Mouse (Mus musculus) embryo, embryonic 11.5 days (tissue): ENCODE results near the gene Scamp1.
A peak's percentile ranks its signal among the peaks of the same experiment; 100 is the strongest.

Experiments
- DNase-seq: peaks from one replicate; pipeline ENCODE4 v3.0.0-alpha.2; 2012; ENCODE audit warnings: low read depth, low spot score

The Scamp1 gene

DNA sequence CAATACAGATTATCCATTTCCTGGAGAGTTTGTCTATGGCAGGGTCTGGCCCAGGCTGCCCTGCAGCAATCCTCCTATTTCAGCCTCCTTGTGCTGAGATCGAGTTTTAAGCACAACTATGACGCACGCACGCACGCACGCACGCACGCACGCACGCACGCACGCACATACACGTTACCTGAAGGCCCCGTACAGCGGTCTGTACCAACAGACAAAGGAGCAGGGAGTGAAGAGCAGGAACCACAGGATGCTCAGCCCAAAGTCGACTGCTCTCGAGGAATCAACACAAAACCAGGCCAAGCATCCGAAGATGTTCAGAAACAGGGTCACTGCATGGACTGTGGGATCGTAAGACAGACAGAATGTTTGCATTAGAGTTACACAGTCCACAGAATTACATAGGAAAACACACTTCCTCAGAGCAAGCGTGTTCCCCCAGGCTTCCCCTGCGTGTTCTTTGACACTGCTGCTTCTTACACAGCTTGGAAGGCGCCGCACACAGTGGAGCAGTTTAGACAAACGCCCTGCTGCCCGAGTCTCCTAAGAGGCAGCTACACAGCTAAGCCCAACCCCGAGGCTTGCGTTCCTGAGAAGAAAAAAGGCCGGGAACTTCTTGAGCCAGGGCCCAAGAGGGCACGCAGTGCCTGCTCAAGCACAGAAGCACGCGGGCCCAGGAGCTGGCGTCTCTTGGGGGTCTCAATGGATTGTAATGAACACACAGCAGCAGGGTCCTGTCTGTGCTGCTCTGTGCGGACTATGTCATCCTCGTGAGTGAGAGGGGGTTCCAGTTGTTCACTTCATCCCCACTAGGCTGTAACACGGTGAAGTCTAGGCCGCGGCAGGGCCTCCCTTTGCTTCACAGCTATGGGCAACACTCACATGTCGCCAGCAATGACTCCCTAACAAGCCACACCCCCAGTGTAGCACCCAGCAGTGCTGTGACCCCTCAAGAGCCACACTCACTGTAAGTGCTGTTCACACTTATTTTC lies 60.6 kb downstream of the Scamp1 start:
- DNase-seq: no peak

DNA sequence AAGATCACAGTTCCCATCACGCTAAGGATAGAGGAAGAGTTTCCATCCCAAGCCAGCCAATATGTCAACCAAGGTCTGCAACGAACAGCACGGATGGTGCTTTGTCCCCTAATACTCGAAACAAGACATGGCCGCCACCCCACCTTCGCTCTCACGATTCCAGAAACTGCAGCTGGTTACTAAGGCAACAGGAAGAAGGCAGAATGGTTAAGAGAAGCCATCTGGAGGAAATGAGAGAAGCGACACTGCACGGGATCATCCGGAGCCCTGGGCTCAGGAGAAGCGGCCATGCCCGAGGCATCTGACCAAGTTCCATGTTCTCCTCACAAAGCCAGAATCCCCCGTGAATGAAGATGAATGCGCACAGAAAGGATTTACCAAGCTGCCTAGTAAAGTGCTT lies 62.0 kb downstream of the Scamp1 start:
- DNase-seq: no peak

DNA sequence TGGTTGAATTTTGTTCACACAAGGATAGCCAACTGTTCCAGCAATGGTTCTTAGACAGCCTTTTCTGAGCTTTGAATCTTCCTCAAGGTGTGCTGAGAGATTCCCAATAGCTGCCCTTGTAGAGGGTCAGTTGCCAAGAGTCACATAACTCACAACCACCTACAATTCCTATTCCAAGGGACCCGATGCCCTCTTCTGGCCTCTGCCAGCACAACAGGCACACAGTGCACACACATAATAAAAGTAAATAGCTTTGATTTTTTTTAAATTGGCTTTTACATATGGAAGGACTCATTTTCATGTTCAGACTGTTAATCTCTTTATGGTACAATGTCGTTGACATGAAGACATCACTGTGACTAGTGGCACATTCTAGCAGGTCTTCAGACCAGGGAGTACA lies 72.9 kb downstream of the Scamp1 start:
- DNase-seq: no peak

DNA sequence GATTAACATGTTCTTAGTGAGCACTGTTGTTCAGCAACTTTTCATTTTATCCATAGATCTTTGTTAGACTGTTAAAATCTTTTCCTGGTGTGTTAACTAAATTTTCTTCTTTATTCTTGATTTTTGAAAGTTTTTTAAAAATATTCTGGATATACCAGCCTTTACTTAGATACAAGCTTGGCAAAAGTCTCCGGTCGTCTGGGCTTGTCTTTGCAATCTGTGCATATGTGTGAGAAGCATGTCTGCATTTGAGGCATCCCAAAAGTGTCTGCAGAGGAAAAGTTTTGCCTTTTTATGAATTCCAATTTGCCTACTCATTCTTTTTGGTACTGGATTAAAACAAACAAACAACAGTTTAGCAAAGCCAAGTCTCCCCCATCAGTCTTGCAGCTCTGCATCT lies 73.5 kb downstream of the Scamp1 start:
- DNase-seq: no peak

DNA sequence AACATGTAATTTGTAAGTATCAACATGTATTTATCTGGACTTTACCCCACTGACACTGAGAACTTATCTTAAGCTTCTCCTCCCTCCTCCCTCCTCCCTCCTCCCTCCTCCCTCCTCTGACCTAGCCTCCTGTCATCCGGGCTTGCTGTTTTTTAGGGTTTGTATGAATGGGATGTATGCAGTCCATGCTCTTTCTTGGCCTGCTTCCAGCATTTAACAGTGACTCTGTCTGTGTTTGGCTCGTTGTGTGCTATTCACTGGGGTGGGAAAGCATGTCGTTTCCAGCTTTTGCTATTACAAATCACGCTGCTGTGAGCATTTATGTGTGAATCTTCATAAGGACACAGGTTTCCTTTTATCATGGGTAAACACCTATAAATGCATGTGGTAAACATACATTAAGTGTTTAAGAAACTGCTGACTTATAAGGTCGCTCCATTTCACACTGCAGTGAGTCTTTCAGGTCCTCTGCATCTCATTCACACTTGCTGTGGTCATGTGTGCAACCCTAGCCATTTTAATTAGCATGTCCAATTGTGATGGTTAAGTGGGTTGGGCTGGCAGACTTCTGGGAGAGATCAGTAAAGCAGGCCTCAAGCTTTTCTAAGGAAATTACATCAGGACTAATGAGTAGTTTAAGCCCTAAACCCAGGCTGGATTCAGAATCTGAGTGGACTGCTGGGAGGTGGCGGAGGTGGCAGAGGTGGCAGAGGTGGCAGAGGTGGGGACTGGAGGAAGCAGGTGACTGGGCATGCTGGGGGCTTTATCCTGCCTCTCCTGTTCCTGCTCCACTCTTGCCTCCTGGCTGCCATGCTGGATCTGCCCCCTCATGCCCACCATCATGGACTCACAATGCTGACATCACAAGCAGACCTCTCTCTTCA lies 74.2 kb downstream of the Scamp1 start:
- no peak for DNase-seq

DNA sequence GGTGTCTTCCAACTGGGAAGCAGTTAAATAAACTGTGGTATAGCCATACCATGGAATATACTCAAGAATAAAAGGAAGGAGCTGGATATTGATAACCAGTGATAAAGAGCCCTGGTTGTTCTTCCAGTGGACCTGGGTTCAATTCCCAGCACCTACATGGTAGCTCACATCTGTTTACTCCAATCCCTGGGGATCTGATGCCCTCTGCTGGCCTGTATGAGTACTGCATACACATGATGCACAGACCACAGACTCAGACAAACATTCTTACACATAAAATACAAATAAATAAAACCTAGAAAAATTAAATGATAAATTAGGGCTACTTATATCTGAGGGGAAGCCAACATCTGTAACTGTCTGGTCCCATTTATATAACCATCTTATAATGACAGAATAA lies 76.8 kb downstream of the Scamp1 start:
- DNase-seq: no peak

DNA sequence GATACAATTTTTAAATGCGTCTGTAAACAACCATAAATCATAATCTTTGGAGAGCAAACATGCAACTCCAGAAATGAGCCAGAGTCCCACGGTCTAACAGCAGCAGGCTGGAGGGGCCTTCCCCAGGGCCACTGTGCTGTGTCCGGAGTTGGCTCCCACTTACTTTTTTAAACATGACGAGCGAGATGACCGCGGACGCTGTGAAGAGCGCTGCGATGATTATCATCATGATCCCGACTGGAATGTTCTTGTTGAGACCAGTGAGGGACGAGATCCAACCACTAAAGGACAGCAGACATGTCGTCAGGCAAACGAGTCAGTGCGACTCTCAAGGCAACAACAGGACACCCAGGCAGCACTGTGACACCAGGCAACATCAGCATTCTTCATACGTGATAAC lies 77.7 kb downstream of the Scamp1 start:
- no peak for DNase-seq

DNA sequence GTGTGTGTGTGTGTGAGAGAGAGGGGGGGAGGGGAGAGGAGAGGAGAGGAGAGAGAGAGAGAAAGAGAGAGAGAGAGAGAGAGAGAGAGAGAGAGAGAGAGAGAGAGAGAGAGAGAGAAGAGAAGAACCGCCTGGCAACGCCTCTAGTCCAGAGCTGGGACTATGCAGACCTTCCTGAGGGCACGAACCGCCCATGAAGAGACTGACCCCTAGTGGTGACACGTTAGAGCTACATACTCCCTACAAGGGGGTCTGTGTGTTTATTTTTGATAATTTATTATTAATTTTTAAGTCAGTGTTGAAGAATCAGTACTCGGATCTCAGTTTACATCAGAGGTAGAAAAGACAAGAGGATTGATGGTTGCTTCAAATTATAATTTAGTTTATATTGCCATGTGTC lies 80.4 kb downstream of the Scamp1 start:
- peak; percentile 44 for DNase-seq

DNA sequence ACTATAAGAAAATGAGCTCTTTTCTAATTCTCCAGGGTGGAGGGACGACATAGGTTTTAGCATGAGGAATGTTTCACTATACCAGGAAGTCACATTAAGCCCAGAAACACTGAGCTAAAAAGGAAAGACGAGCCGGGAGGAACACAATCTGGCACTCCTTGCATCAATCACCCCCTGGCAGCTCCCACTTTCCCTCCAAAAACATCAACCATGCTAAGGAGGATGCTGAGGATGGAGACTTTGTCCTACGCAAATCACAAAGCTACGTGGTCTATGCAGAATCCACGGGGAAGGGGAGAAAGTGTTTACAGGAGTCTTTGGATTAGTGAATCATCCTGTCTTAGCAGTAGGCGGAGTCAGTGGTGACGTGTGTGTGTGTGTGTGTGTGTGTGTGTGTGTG lies 85.8 kb downstream of the Scamp1 start:
- DNase-seq: no peak

DNA sequence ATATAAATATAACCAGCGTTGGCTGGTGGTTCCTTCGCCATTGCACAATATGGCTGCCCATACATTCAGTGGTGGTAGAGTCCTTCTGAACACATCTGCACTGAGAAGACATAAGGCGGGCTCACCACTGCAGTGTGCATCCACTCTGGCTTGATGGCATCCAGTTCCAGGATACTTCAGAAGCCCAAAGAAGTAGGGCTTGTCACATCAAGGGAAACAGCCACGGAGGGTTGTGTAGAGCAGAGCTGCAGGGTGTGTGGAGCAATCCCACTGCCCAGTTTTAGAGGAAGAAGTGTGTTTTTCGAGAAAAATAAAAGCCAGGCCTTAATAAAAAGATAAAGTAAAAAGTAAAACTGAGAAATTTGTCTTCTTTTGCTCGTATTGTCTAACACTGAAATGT lies 87.0 kb downstream of the Scamp1 start:
- no peak for DNase-seq

DNA sequence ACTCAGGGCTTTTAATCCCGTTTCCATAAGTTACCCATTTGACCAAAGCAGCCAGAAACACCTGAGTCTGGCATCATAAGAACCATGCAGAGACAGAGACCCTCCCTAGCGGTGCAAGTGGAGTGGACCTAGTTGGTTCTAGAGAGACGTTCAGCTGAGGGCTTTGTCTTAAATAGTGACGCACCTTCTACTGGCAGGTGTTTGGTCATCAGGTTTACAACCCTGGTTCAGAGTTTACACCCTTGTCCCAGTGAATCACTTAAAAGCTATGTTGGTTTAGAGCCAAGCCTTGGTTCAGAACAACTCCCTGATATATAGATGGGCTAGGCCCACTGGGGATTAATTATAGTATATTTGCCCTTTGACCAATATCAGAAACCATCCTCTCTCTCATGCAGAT lies 92.4 kb downstream of the Scamp1 start:
- DNase-seq: no peak

DNA sequence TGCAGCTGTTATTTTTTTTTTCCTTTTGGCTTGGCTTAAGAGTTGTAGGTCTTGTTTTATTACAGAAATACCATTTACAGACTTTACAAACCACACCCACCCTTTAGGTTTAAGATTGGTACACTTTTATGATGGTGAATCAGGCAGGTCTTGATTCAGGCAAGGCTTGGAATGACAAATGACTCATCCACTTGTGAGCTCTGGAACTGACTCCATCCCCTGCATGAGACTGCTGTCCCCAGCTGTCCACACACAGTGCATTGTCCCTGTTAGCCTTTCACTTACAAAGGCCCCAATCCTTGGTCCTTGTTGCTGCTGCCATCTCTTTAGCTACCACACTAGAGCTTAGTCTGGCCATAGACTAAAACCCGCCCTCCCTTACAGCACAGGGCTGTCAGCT lies 95.3 kb downstream of the Scamp1 start:
- DNase-seq: no peak

DNA sequence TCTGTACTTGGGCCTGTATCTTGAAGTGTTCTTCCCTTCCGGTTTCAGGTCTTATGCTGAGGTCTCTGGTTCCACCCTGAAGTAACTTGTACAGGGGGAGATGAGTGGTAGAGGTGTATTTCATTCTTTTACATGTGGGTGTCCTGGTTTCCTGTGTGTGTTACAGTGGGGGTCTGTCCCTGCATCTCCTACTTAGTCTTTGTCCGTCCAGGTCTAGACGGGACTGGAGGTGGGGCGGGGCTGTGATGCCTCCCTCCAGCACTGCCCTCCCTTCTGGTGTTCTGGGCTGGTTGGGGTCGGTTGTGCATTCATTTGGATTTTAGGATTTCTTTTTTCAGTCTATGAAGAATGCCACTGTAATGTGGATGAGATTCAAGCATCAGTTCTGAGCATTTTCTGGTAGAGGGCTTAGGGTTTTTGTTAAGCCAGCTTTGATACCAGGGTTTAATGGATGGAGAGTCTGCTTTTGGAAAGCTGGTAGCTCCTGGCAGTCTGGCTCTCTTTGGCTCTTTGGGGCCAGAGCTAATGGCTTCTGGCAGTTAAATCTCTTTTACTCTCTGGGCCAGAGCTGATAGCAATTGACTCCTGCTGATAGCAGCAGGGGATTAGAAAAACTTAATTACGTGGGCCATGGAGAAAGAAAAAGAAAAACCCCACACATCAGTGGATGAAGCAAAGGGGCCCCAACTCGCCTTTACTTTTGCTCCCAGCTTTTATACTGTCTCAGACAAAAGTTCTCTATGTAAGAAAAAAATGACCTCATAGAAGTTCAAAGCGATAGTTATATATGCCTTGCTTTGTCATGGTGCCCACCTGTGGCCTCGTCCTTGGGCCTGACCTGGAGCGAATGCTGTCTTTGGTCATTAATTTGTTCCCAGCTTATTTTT lies 97.2 kb downstream of the Scamp1 start:
- no peak for DNase-seq

DNA sequence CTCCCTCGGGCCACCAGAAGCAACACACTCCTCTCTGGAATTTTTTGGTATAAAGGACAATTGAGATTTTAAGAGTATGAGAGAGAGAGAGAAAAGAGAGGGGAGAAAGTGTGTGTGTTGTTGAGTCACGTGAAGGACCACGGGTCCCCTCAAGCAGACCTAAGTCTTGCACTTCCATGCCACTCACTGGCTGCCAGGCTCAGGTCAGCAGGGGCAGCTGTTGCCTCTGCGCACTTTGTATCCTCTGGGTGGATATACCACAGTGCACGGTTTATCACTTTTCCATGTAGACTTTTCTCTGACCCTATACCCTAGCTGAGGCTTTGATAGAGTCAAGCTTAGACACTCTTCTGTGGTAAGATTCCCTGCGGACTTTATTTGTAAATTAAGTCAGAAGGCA lies 100.0 kb downstream of the Scamp1 start:
- no peak for DNase-seq

DNA sequence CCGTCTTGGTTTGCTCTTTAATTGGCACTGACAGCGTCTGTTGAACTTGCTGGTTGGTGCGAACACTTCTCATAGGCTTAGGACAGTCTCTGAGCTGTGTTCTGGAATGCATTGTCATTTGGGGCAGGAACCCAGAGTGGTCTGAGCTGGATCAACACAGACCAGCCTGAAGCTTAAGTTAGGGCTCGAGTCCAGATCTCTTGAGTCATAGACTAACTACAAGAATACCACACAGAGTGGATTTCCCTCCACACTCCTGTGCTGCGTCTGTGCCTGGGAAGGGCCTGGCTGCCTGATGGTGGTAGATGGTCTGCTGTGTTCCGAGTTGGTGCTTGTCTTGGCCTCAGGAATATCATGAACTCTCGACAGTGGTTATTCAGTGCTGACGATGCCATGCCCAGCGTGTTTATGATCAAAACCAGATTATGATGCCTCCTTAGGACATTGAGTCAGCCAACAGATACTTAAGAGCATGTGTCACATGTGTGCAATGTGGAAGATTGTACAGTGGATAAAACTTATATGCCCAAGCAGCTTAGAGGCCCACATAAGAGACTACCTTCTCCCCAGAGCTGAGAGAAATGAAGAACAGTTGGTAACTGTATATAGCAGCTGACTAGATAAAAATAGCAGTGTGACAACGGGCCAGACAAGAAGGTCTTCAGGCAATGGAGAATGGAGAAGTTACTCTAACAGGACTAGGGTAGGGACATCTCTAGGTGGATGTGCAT lies 100.8 kb downstream of the Scamp1 start:
- DNase-seq: no peak

DNA sequence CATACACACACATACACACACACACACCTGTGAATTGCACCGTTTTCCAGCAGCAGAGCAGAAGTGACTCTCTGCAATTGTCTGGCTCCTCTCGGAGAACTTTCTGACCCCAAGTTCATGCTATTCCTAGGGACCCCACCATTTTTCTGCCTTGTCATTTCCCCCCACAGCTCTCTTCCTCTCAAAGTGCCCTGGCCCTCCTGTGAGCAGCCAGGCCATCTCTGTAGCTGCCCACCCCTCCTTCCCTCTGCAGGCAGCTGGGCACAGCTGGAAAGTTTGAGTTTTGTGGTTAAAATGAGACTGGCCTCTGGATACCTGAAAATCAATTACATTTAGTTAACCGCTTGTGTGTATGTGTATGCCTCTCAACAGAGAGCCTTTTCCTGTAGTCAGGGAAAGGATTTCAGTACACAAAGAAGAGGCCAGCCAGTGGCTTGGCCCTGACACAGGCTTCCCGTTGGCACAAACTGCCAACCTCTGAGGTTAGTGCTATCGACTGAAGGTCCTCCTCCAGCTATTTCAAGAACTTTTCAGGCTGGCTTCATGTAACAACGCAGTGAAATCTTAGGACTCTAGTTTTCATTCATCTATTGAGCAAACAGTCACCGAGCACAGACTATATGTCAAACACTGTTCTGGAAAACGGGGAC lies 102.2 kb downstream of the Scamp1 start:
- DNase-seq: no peak

DNA sequence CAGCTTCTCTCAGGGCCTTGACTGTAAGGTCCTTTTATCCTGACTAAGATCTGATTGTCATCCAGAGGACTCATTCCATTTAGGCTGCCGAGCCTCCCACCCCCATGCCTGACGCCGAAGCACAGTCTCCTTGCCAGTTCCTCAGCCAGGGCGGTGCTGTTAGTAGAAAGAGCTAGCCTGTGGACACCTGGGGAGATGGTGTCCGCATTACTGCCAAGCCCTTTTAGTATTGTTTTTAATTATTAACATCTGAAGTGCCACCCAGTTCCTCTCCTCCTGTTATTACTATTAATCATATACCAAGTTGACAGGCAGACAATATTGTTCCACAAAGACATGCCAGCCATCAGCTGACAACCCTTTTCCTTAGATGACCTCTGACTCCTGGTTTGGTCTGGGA lies 103.6 kb downstream of the Scamp1 start:
- DNase-seq: no peak

DNA sequence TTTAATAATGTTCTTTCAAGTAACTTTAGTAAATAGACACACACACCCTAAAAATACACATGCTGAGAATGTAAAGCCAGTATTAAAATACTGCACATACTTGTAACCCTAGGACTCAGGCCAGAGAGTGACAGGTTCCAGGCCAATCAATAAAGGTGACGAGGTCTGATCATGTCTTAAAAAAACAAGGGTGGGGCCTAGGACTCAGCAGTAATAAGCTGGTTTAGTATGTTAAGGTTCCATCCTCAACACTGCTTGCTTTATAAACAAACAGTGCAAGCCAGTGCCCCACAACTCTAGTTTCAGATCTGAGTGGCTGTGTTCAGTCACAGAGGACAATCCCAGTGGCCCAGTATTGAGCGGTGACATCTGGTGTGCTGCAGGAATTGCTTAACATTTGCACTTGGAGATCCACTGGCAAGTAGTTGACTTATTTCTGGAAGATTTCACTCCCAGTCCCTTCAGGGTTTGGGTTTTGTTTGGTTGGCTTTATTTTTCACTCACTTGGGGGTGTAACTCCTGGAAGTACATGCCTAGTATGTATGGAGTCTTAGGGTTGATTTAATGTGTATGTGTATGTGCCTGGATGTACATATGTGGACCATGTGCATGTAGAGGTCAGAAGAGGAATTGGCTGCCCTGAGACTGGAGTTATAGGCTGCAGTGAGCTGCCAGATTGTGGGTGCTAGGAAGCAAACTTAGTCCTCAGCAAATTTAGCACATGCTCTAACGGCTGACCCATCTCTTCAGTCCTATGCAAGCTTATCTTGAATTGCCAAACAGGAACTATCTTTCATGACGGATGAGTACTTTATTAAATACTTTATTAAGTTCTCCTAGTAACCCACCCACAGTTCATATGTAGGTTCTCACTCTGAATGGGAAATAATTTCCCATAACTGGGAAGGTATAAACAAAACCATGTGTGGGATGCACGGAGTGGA lies 104.9 kb downstream of the Scamp1 start:
- no peak for DNase-seq

DNA sequence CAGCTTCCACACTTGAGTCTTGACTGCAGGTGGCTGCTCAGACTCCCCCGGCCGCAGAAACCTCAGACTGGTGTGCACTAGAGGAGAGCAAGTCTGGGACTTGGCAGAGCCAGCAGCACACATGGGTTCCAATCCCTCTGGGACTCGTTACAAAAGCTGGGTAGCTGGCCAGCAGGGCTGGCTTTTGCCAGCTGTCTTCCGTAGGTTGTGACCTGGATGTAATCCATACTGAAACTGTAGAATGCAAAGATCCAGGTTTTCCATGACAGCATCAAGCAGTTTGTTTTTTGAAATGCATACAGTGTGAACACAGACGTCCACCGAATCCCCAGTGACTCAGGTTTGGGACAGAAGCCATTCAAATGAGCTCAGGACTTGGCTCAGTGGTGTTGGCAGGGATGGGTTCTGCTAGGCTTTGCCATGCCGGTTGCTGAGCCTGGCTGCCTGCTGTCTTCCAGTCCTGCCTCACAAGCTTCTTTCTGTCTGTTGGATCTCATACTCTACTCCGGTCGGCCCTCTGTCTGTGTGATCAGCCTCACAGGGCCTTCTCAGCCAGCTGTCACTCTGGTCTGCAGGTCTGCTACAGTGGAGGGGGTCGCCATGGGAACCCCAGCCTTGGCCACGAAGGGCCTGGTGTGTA lies 107.1 kb downstream of the Scamp1 start:
- DNase-seq: no peak
